Mouse (Mus musculus) thymus, postnatal 25 days (tissue): ENCODE results near the gene Commd1.

Experiments
- DNase-seq: peaks from one replicate; pipeline ENCODE4 v3.0.0; 2022

Gene Commd1

GRCm38 (mm10) chr11:22857705-22858440, 124.3 kb downstream of the Commd1 start:
- peak; percentile 61 for DNase-seq

DNA sequence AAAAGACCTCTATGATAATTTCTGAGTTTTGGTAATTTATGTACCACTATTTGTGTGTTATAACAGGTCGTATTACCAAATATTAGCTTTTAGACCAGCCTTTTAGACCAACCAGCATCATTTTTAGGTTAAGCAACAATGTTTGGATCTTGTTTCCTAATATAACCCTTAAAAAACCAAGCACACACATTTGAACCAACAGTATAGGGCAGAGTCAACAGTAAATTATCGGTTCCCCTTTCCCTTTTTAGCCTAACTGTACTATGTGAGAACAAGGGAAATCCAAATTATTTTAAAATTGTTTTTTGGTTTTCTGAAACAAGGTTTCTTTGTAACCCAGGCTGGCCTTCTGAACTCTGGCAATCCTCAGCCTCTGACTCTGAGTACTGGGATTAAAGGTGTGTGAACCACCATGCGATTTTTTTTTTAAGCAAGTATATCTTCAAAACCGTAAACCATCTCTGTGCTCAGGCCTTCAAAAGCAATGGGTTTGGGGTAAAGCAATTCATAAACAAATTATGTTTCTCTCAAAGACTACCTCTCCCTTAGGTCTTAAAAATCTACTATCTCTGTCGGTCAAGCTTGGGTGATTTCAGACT, 125.0 kb downstream of the Commd1 start:
- no peak for DNase-seq

GRCm38 (mm10) chr11:22856371-22856965, 125.7 kb downstream of the Commd1 start:
- DNase-seq, result peak; percentile 26

DNA sequence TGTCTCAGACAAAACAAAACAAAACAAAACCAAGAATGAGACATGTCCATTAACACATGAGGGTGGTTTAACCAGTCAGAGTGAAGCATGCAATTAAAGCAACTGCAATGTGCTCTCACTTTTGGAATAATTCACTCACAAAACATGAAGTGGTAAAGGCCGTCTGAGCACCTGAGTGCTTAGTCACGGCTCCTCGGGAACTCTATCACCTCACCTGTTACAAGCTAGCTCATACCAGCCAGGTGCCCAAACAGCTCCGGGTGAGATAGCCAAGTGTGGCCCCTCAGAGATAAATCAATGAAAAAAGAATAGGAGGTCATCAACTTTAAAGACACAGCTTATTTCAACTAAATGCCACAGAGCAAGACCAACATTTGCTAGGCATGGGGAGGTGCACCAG, 127.6 kb downstream of the Commd1 start:
- no peak for DNase-seq

DNA sequence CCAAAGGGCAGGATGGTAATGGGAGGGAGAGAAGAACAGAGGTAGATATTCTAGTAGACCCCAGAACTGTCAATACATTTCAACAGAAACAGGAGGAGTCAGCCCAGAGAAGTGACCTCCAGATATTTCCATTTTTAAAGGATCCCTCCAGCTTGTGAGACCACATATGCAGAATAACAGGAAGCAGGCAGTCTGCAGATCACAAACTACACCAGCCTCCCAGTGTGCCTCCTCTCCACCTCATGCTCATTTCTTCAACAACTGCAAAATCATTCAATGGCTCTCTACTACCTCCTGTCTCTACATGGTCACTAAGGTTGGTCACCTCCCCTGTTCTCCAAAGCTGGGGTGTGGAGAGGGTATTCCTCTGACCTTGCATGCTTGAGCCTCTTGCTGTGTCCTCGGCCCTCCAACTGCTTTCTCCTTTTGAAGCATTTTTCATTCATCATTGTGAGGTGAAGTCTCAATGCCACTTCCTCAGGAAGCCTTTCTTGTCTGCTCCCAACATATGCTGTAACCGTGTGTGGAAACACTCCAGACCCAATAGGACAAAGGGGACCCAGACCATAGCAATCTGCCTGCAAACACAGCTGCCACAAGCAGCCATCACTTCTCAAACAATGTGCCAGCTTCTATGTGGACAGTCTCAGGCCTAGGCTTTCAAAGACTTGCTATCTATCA, 128.6 kb downstream of the Commd1 start:
- peak; percentile 58 for DNase-seq

DNA sequence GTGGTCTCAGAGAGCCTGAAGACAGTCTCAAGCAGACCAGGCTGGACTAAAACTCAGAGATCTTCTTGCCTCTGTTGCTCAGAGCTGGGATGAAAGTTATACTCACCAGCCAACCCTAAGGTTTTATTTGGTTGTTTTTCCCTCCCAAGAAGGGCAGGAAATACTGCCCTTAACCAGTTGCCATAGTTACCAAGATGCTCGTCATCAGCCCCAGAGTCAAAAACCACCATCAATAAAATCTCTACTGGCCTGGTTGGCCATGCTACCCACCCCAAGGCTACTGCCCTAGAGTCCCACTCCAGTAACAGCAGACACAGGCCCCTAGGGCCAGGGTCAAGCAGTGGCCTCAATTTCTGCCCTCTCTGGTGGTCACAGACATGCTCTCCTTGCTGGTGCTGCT, 129.7 kb downstream of the Commd1 start:
- DNase-seq, result no peak

- DNase-seq, result peak; percentile 55
Observed at GRCm38 (mm10) chr11:22851416-22851815, 130.8 kb downstream of the Commd1 start.

DNA sequence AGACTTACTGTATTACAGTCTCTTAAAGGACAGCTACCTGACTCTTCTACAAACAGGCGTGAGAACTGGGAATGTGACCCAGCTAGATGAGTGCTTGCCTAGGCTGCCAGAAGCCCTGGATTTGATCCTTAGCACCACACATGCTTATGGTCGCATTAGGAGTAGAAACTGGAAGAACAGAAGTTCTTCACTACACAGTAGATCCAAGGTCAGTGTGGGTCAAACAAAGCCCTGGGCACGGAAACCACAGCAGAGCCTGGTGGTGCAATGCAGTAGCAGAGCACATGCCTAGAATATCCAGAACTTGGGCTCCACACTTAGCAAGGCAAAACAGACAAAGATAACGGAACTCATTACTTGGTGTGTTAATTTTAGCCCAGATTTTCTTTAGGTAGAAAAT, 132.1 kb downstream of the Commd1 start:
- DNase-seq, result no peak

GRCm38 (mm10) chr11:22848649-22849195, 133.5 kb downstream of the Commd1 start:
- DNase-seq, result no peak

- DNase-seq, result no peak
Observed at GRCm38 (mm10) chr11:22847732-22848648, 134.2 kb downstream of the Commd1 start.

- DNase-seq, result no peak
Observed at GRCm38 (mm10) chr11:22846960-22847731, 135.0 kb downstream of the Commd1 start.
